Mouse (Mus musculus) myocyte (in vitro differentiated cells): Measurements from ENCODE around the gene Iscu. TPM values are rescaled to one million over a fixed set of nuclear protein-coding genes. Genes with fewer than 3 reads are reported as not detected.

Experiments
- H3K27me3 ChIP-seq: one replicate; pipeline ENCODE4 v1.6.1; 2011; ENCODE audit not compliant: control insufficient read depth, insufficient read depth, insufficient read length
- H3K36me3 ChIP-seq: one replicate; pipeline ENCODE4 v1.6.1; 2011; ENCODE audit not compliant: control insufficient read depth, insufficient read depth
- H3K4me2 ChIP-seq: one replicate; pipeline ENCODE4 v1.6.1; 2011; ENCODE audit warnings: low read depth, control low read depth
- H3K4me3 ChIP-seq: one replicate; pipeline ENCODE4 v1.5.1; 2011; ENCODE audit warnings: mild to moderate bottlenecking, control low read depth, moderate library complexity
- H3K79me2 ChIP-seq: one replicate; pipeline ENCODE4 v1.6.1; 2011; ENCODE audit not compliant: control insufficient read depth, insufficient read depth
- H3ac ChIP-seq: one replicate; pipeline ENCODE4 v1.6.1; 2011; ENCODE audit not compliant: control insufficient read depth, insufficient read length
- CEBPB ChIP-seq: IDR thresholded peaks from 2 replicates; pipeline ENCODE4 v1.6.1; 2011; ENCODE audit warnings: mild to moderate bottlenecking, moderate library complexity; ENCODE audit not compliant: poor library complexity, insufficient read depth, severe bottlenecking
- E2F4 ChIP-seq: IDR thresholded peaks from one replicate; pipeline ENCODE4 v1.6.1; 2011; ENCODE audit warnings: mild to moderate bottlenecking, control low read depth, moderate library complexity; ENCODE audit not compliant: insufficient read depth
- MAX ChIP-seq: IDR thresholded peaks from one replicate; pipeline ENCODE4 v1.6.1; 2011; ENCODE audit warnings: low read depth, mild to moderate bottlenecking, control low read depth
- MYOD1 ChIP-seq, 3 experiments: IDR thresholded peaks; one replicate each; pipeline ENCODE4 v1.6.1; 2011; ENCODE audit warnings: control low read depth in 2 of 3, low read depth in 2 of 3, mild to moderate bottlenecking in 2 of 3, moderate library complexity in 1 of 3; ENCODE audit not compliant: insufficient read length in 2 of 3, control insufficient read depth in 1 of 3
- MYOG ChIP-seq, 3 experiments: IDR thresholded peaks; one replicate each; pipeline ENCODE4 v1.6.1; 2011; ENCODE audit warnings: control low read depth in 2 of 3, low read depth in 2 of 3, mild to moderate bottlenecking in 2 of 3; ENCODE audit not compliant: insufficient read length in 2 of 3, control insufficient read depth in 1 of 3, insufficient read depth in 1 of 3
- POLR2A ChIP-seq: IDR thresholded peaks from one replicate; pipeline ENCODE4 v1.6.1; 2011; ENCODE audit warnings: low read depth, mild to moderate bottlenecking, control low read depth, moderate library complexity; ENCODE audit not compliant: insufficient read length
- POLR2AphosphoS2 ChIP-seq: IDR thresholded peaks from one replicate; pipeline ENCODE4 v1.6.1; 2011; ENCODE audit warnings: low read depth, control low read depth; ENCODE audit not compliant: insufficient read length
- REST ChIP-seq: IDR thresholded peaks from one replicate; pipeline ENCODE4 v1.6.1; 2011; ENCODE audit warnings: mild to moderate bottlenecking, control low read depth, moderate library complexity; ENCODE audit not compliant: insufficient read depth, insufficient read length
- SRF ChIP-seq: IDR thresholded peaks from one replicate; pipeline ENCODE4 v1.6.1; 2011; ENCODE audit warnings: low read depth; ENCODE audit not compliant: control insufficient read depth, insufficient read length
- TCF12 ChIP-seq: IDR thresholded peaks from one replicate; pipeline ENCODE4 v1.6.1; 2011; ENCODE audit warnings: mild to moderate bottlenecking, control low read depth; ENCODE audit not compliant: poor library complexity, insufficient read depth, severe bottlenecking
- TCF3 ChIP-seq: IDR thresholded peaks from one replicate; pipeline ENCODE4 v1.6.1; 2011; ENCODE audit warnings: low read depth, control low read depth; ENCODE audit not compliant: insufficient read length
- USF1 ChIP-seq: IDR thresholded peaks from one replicate; pipeline ENCODE4 v1.6.1; 2011; ENCODE audit warnings: low read depth, mild to moderate bottlenecking, control low read depth, moderate library complexity
- polyA plus RNA-seq: library from polyadenylated mRNA; unstranded; fragments of >200 nt; fragmentation: generic; extraction: Trizol; gene quantifications from one replicate; pipeline ENCODE4 v1.2.1, GENCODE M21; 2012; ENCODE audit warnings: missing spikeins

The Iscu gene
- polyA plus RNA-seq, 1 experiment, result 163 TPM

GRCm38 (mm10) chr5:113779569-113779968 is 7.0 kb downstream of the Iscu start:
- Histone ChIP-seq H3K36me3 (no peaks in the 10 kb centered on the region), H3K79me2 (peaks cover under 1% of the 10 kb centered on the region), H3K27me3 (no peaks in the 10 kb centered on the region), H3K4me2 (no peak overlapping the region), H3K4me3 (no peak overlapping the region), H3ac (no peak overlapping the region)
- TF ChIP-seq CEBPB, result no peak
- no peak for TF ChIP-seq MYOD1 (IDR thresholded peaks at IDR 0.05; ENCODE audit: control insufficient read depth in 1 of 3, insufficient read length in 2 of 3, low read depth in 2 of 3)
- TF ChIP-seq USF1, result no peak
- no peak for TF ChIP-seq SRF
- TF ChIP-seq REST, result no peak
- no peak for TF ChIP-seq TCF12
- no peak for TF ChIP-seq MYOG (IDR thresholded peaks at IDR 0.05; ENCODE audit: control insufficient read depth in 1 of 3, insufficient read depth in 1 of 3, insufficient read length in 2 of 3, low read depth in 2 of 3)
- no peak for TF ChIP-seq POLR2A
- TF ChIP-seq MAX, result no peak
- no peak for TF ChIP-seq TCF3
- TF ChIP-seq POLR2AphosphoS2, result no peak
- TF ChIP-seq E2F4, result no peak

GRCm38 (mm10) chr5:113780082-113780752 is 7.7 kb downstream of the Iscu start:
- no peak overlapping the region for H3ac ChIP-seq
- no peaks in the 10 kb centered on the region for H3K79me2 ChIP-seq
- H3K4me3 ChIP-seq, result no peak overlapping the region
- no peak overlapping the region for H3K4me2 ChIP-seq
- no peaks in the 10 kb centered on the region for H3K27me3 ChIP-seq
- no peak for TF ChIP-seq TCF3
- TF ChIP-seq MYOD1 (IDR thresholded peaks at IDR 0.05; ENCODE audit: control insufficient read depth in 1 of 3, insufficient read length in 2 of 3, low read depth in 2 of 3), result no peak
- TF ChIP-seq MYOG (IDR thresholded peaks at IDR 0.05; ENCODE audit: control insufficient read depth in 1 of 3, insufficient read depth in 1 of 3, insufficient read length in 2 of 3, low read depth in 2 of 3), result no peak
- no peak for TF ChIP-seq POLR2A
- no peak for TF ChIP-seq CEBPB
- no peak for TF ChIP-seq REST
- no peak for TF ChIP-seq USF1
- no peak for TF ChIP-seq SRF
- TF ChIP-seq MAX, result no peak
- TF ChIP-seq TCF12, result no peak
- H3K36me3 ChIP-seq, result no peaks in the 10 kb centered on the region

- no peaks in the 10 kb centered on the region for H3K79me2 ChIP-seq
- TF ChIP-seq TCF3 (no peak), MAX (no peak), E2F4 (no peak), MYOG (IDR thresholded peaks at IDR 0.05; ENCODE audit: control insufficient read depth in 1 of 3, insufficient read depth in 1 of 3, insufficient read length in 2 of 3, low read depth in 2 of 3) (peak in 1 of 3 experiments; percentile 61), POLR2A (no peak), CEBPB (no peak), SRF (no peak), REST (no peak), MYOD1 (IDR thresholded peaks at IDR 0.05; ENCODE audit: control insufficient read depth in 1 of 3, insufficient read length in 2 of 3, low read depth in 2 of 3) (peak in 2 of 3 experiments; percentile 65 to 76)
- no peak overlapping the region for H3ac ChIP-seq
Measured at GRCm38 (mm10) chr5:113780763-113781162, 8.2 kb downstream of the Iscu start.

GRCm38 (mm10) chr5:113781254-113781653 is 8.7 kb downstream of the Iscu start:
- H3K4me3 ChIP-seq, result no peak overlapping the region

More at GRCm38 (mm10) chr5:113780763-113781162, 8.2 kb downstream of the Iscu start:
- no peaks in the 10 kb centered on the region for H3K36me3 ChIP-seq
- H3K4me3 ChIP-seq, result no peak overlapping the region
- H3K27me3 ChIP-seq, result no peaks in the 10 kb centered on the region
- peak overlapping the region; percentile 10 for H3K4me2 ChIP-seq

GRCm38 (mm10) chr5:113781875-113782274 is 9.3 kb downstream of the Iscu start:
- no peaks in the 10 kb centered on the region for H3K79me2 ChIP-seq
- H3ac ChIP-seq, result no peak overlapping the region
- H3K27me3 ChIP-seq, result no peaks in the 10 kb centered on the region
- no peak overlapping the region for H3K4me2 ChIP-seq
- no peak overlapping the region for H3K4me3 ChIP-seq
- H3K36me3 ChIP-seq, result no peaks in the 10 kb centered on the region
- TF ChIP-seq USF1, result no peak
- no peak for TF ChIP-seq SRF
- no peak for TF ChIP-seq REST
- no peak for TF ChIP-seq POLR2AphosphoS2
- no peak for TF ChIP-seq CEBPB
- no peak for TF ChIP-seq E2F4
- TF ChIP-seq POLR2A, result no peak
- no peak for TF ChIP-seq TCF3
- no peak for TF ChIP-seq MYOG (IDR thresholded peaks at IDR 0.05; ENCODE audit: control insufficient read depth in 1 of 3, insufficient read depth in 1 of 3, insufficient read length in 2 of 3, low read depth in 2 of 3)
- TF ChIP-seq TCF12, result no peak
- no peak for TF ChIP-seq MYOD1 (IDR thresholded peaks at IDR 0.05; ENCODE audit: control insufficient read depth in 1 of 3, insufficient read length in 2 of 3, low read depth in 2 of 3)
- no peak for TF ChIP-seq MAX

More at GRCm38 (mm10) chr5:113781254-113781653, 8.7 kb downstream of the Iscu start:
- Histone ChIP-seq H3K4me2 (peak overlapping the region; percentile 10), H3K79me2 (no peaks in the 10 kb centered on the region), H3K27me3 (no peaks in the 10 kb centered on the region), H3ac (no peak overlapping the region), H3K36me3 (no peaks in the 10 kb centered on the region)
- TF ChIP-seq TCF3, result no peak
- no peak for TF ChIP-seq CEBPB
- no peak for TF ChIP-seq REST
